Mouse (Mus musculus): Measurements from ENCODE around the gene Rab27a. TPM values are rescaled to one million over a fixed set of nuclear protein-coding genes. Genes with fewer than 3 reads are reported as not detected.

Rab27a gene
- 31.8 TPM for polyA plus RNA-seq (2014; fragmentation: Illumina TruSeq; extraction: RNeasy Lipid Tissue Mini Kit (QIAGEN cat#74804); ENCODE audit: insufficient read depth, low read depth, low replicate concordance)

DNA sequence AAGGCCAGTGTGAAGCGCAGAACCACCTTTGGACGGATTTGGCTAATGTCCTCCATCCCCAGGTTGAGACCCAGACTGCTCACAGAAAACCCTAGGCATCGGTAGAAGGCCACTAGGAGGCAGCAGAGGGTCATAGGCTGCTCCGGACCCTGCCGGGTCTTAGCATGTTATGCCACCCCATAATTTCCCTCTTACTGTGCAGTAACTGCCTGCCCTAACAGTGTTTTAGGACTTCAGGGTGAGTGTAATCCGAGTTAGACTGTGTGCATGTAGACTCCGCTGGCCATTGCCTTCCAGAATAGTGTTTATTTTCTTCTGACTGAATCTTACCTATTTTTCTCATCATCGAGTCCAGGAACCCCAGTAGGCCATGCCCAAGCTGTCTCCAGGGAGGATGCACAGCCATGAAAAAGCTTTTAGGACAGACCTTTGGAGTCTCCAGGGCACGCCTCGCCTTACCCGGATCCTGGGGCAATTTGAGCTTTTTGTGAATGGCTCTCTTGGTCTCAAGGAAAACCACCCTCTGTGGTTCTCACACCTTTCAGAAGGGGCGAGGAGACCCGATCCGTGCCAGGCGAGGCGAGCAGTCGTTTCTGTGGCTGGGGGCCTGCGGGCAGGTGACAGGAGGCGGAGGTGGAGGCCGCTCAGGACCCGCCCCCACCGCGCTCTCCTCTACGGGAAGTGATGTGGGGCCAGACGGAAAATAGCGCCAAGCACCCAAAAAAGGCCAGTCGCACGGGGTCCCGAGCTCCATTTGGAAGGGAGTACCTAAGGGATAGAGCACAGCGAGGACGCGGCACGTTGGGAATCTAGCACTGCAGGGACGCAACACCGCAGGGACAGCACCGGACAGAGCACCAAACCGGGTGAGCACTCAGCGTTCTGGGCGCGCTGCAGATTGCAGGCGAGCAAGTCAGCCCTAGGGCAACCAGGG lies at the start of gene Rab27a:
Gene Rab27a, plus strand, starts transcription at position 709 of the 934 bp plus-strand sequence.

DNA sequence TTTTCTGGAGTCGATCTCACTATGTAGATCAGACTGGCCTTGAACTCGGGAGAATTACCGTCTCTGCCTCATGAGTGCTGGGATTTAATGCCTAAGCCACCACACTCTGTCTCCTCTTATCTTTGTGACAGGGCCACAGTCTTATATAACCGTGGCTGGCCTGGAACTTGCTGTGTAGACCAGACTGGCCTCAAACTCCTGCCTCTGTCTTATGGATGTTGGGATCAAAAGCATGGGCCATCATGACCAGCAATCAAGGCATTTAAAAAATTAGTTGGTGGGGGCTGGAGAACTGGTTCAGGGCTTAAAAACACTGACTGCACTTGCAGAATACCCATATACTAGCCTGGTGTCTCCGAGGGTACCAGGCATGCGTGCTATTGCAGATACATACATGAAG lies 4.6 kb upstream of the Rab27a start, which contains the start of gene Pigb:
Gene Pigb, minus strand, starts transcription at position 299 of the 400 bp plus-strand sequence.

DNA sequence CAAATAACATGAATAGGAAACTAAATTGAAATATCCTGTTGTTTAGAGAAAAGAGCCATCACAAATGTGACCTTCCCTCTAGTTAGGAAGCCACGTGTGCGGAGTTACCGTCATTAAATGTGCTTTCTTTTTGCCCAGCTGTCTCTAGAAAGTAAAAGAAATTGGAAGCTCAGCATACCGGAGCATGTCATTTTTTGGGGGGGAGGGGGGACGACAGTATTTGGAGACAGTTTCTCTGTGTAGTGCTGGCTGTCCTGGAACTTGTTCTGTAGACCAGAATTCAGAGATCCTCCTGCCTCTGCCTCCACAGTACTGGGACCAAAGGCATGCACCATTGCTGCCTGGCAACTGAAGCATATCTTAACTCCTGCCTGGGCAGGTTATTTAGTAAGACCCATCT lies 56.9 kb downstream of the Rab27a start, which contains the start of gene Khdc3:
Gene Khdc3, plus strand, starts transcription at position 301 of the 400 bp plus-strand sequence.

DNA sequence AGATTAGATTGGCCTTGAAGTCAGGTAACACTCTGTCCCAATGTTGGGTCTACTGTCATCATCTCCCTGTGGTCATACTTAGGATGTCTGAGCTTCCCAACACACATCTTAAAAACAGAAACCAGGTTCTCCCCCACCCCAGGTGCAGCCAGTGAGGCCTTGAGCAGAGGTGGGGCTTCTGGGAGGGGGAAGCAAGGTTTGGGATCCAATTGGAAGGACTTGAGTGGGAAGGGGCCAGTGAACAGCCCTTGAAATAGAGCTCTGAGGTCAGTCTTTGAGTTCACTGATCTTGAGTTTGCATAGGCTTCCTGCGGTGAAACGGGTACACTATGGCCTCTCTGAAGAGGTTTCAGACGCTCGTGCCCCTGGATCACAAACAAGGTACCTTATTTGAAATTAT lies 57.5 kb downstream of the Rab27a start, which contains the start of gene Gm20509:
Gene Gm20509, plus strand, starts transcription at position 290 of the 400 bp plus-strand sequence.

DNA sequence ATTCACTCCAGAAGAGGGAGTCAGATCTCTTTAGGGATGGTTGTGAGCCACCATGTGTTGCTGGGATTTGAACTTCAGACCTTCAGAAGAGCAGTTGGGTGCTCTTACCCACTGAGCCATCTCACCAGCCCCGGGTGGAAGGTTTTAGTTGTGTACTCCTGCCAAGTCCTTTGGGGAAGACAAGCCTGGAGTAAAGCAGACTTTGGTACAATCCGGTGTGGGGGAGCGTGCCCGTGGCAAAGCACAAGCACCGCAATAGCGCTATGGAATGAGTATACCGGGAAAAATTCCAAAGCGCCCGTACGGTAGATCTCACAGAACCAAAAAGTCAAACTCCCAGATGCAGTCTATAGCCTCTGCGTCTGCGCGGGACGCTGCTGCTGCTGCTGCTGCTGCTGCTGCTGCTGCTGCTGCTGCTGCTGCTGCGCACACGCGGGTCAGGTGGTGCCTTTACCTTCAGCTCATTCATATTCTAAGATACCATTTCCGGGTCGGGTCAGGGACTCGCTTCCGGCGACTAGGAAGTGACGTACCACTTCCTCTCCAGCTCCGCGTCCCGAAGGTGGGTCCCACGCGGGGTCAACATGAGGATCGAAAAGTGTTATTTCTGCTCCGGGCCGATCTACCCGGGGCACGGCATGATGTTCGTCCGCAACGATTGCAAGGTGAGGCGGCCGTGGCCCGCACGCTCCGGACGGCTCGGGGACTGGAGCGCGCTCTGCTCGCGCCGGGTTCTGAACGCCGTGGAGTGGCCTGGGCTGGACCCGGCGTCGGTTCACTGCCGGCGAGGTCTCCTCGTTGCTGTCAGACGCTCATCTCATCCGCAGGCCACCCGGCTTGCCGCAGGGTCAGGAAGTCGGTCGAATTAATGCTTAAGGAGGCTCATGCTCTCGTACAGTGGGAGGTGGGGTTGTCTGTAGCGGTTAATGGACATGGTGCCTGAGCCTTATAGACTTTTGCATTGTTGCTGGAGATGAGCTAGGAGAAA lies 68.6 kb downstream of the Rab27a start, which contains the start of gene Rsl24d1:
Gene Rsl24d1, plus strand, starts transcription at position 508 of the 988 bp plus-strand sequence.

Other genes starting within 250 kb of the Rab27a start
- 0.03 TPM for gene Prtg, start 238.0 kb upstream of the Rab27a start, polyA plus RNA-seq (2014; fragmentation: Illumina TruSeq; extraction: RNeasy Lipid Tissue Mini Kit (QIAGEN cat#74804); ENCODE audit: insufficient read depth, low read depth, low replicate concordance)
- 1.8 TPM for gene Pygo1, start 119.2 kb upstream of the Rab27a start, polyA plus RNA-seq (2014; fragmentation: Illumina TruSeq; extraction: RNeasy Lipid Tissue Mini Kit (QIAGEN cat#74804); ENCODE audit: insufficient read depth, low read depth, low replicate concordance)
- gene Dyx1c1, start 86.1 kb upstream of the Rab27a start, polyA plus RNA-seq (2014; fragmentation: Illumina TruSeq; extraction: RNeasy Lipid Tissue Mini Kit (QIAGEN cat#74804); ENCODE audit: insufficient read depth, low read depth, low replicate concordance): 2.7 TPM
- gene Gm44503, start 86.0 kb upstream of the Rab27a start, polyA plus RNA-seq (2014; fragmentation: Illumina TruSeq; extraction: RNeasy Lipid Tissue Mini Kit (QIAGEN cat#74804); ENCODE audit: insufficient read depth, low read depth, low replicate concordance): not detected
- 22.3 TPM for gene Ccpg1os, start 59.5 kb upstream of the Rab27a start, polyA plus RNA-seq (2014; fragmentation: Illumina TruSeq; extraction: RNeasy Lipid Tissue Mini Kit (QIAGEN cat#74804); ENCODE audit: insufficient read depth, low read depth, low replicate concordance)
- gene Ccpg1, start 59.4 kb upstream of the Rab27a start, polyA plus RNA-seq (2014; fragmentation: Illumina TruSeq; extraction: RNeasy Lipid Tissue Mini Kit (QIAGEN cat#74804); ENCODE audit: insufficient read depth, low read depth, low replicate concordance): 65.9 TPM
- gene Pigb, start 4.5 kb upstream of the Rab27a start, polyA plus RNA-seq (2014; fragmentation: Illumina TruSeq; extraction: RNeasy Lipid Tissue Mini Kit (QIAGEN cat#74804); ENCODE audit: insufficient read depth, low read depth, low replicate concordance): 2.6 TPM
- 0.27 TPM for gene Khdc3, start 57.0 kb downstream of the Rab27a start, polyA plus RNA-seq (2014; fragmentation: Illumina TruSeq; extraction: RNeasy Lipid Tissue Mini Kit (QIAGEN cat#74804); ENCODE audit: insufficient read depth, low read depth, low replicate concordance)
- gene Gm20509, start 57.6 kb downstream of the Rab27a start, polyA plus RNA-seq (2014; fragmentation: Illumina TruSeq; extraction: RNeasy Lipid Tissue Mini Kit (QIAGEN cat#74804); ENCODE audit: insufficient read depth, low read depth, low replicate concordance): not detected
- 41.3 TPM for gene Rsl24d1, start 68.6 kb downstream of the Rab27a start, polyA plus RNA-seq (2014; fragmentation: Illumina TruSeq; extraction: RNeasy Lipid Tissue Mini Kit (QIAGEN cat#74804); ENCODE audit: insufficient read depth, low read depth, low replicate concordance)